Mouse (Mus musculus) midbrain, postnatal 0 days (tissue): ENCODE data around the gene Sass6. TPM values are rescaled to one million over a fixed set of nuclear protein-coding genes. Genes with fewer than 3 reads are reported as not detected.
"Not testable (repeated sequence)": the region's sequence is repeated elsewhere in the genome, so short reads cannot be mapped to it uniquely, and the experiment has no call there.

Experiments
- ATAC-seq: fragments of 200-750 bp; cut with Nextera tagmentation; 2 replicates; pipeline ENCODE4 v1.8.0; 2017; ENCODE audit warnings: moderate number of reproducible peaks, mild to moderate bottlenecking, moderate TSS enrichment, moderate library complexity; ENCODE audit not compliant: low FRiP score
- DNase-seq: peaks from one replicate; pipeline ENCODE4 v3.0.0-alpha.2; 2015; ENCODE audit warnings: low spot score
- H3K27ac ChIP-seq: fragments of 300-500 bp; sonication (generic); 2 replicates; pipeline ENCODE4 v1.5.1; 2014; ENCODE audit warnings: low read depth, mild to moderate bottlenecking, low read length, mixed read lengths
- H3K27me3 ChIP-seq: fragments of 300-500 bp; sonication (generic); 2 replicates; pipeline ENCODE4 v1.6.1; 2014; ENCODE audit warnings: low read length, control low read depth, mixed read lengths; ENCODE audit not compliant: insufficient read depth
- H3K36me3 ChIP-seq: fragments of 300-500 bp; sonication (generic); 2 replicates; pipeline ENCODE4 v1.6.1; 2014; ENCODE audit warnings: low read length, control low read depth, mixed read lengths; ENCODE audit not compliant: insufficient read depth
- H3K4me1 ChIP-seq: fragments of 300-500 bp; sonication (generic); 2 replicates; pipeline ENCODE4 v1.6.1; 2014; ENCODE audit warnings: mild to moderate bottlenecking, control low read depth, antibody characterized with exemption, low read length, mixed read lengths; ENCODE audit not compliant: insufficient read depth
- H3K4me2 ChIP-seq: fragments of 300-500 bp; sonication (generic); 2 replicates; pipeline ENCODE4 v1.6.1; 2014; ENCODE audit warnings: low read depth, mild to moderate bottlenecking, low read length, mixed read lengths; ENCODE audit not compliant: poor library complexity, severe bottlenecking
- H3K4me3 ChIP-seq: fragments of 300-500 bp; sonication (generic); 2 replicates; pipeline ENCODE4 v1.5.1; 2014; ENCODE audit warnings: low read depth, mild to moderate bottlenecking, low read length, moderate library complexity
- H3K9ac ChIP-seq: fragments of 300-500 bp; sonication (generic); replicated peaks from 2 replicates; pipeline ENCODE4 v1.6.1; 2014; ENCODE audit warnings: mild to moderate bottlenecking, low read length, moderate library complexity, mixed read lengths; ENCODE audit not compliant: poor library complexity, severe bottlenecking
- H3K9me3 ChIP-seq: fragments of 300-500 bp; sonication (generic); 2 replicates; pipeline ENCODE4 v1.6.1; 2016; ENCODE audit warnings: low read length, control low read depth
- CTCF ChIP-seq: IDR thresholded peaks from 2 replicates; pipeline ENCODE4 v1.5.1; 2016; ENCODE audit warnings: antibody characterized with exemption, mild to moderate bottlenecking
- WGBS: fragments of 180-500 bp; shearing (Covaris S2); extraction: QIAGEN DNeasy Blood & Tissue Kit; methylation state at CpG from one replicate; pipeline ENCODE4 v1.1.7; 2014; 5-methylcytosine and 5-hydroxymethylcytosine counted together
- polyA plus RNA-seq: library from polyadenylated mRNA; unstranded; fragments of >200 nt; fragmentation: Nextera tagmentation; extraction: Ambion mirVana; gene quantifications from 2 replicates; pipeline ENCODE4 v1.2.1, GENCODE M21; 2015
- total RNA-seq: library from RNA; depleted of rRNA; stranded (reverse); fragments of >200 nt; gene quantifications from 2 replicates; pipeline ENCODE4 v1.2.3, GENCODE M21; 2014; rRNA removed

Sass6 gene
- total RNA-seq (5.3 and 6.6 TPM in 2 replicates), polyA plus RNA-seq (7.2 and 9.2 TPM in 2 replicates)

- H3K4me3 ChIP-seq, result peak within 1 kb of the TSS; percentile 91
- H3K27me3 ChIP-seq, result no peaks in the 10 kb centered on the region
- H3K9ac ChIP-seq, result peak within 1 kb of the TSS; percentile 73
- no peaks in the 10 kb centered on the region for H3K9me3 ChIP-seq
- TF ChIP-seq CTCF, result no peak
- H3K27ac ChIP-seq, result peak within 1 kb of the TSS; percentile 82
- ATAC-seq (peak; percentile 98), DNase-seq (peak; percentile 99)
- H3K36me3 ChIP-seq, result peaks cover 15% of the 10 kb centered on the region
- H3K4me1 ChIP-seq, result no peaks in the 10 kb centered on the region
- H3K4me2 ChIP-seq, result peak within 1 kb of the TSS; percentile 84
- WGBS, result under 1% methylated on average over 63 of the region's 65 CpGs
These were observed at the start of gene Sass6 for GRCm38 (mm10) chr3:116594728-116595602. Gene Sass6 (plus strand): TSS chr3:116594982.

GRCm38 (mm10) chr3:116547430-116547829 is 47.4 kb upstream of the Sass6 start:
- Histone ChIP-seq H3K4me2 (no peak overlapping the region), H3K27me3 (no peaks in the 10 kb centered on the region), H3K27ac (no peak overlapping the region), H3K9me3 (no peaks in the 10 kb centered on the region), H3K36me3 (peaks cover 14% of the 10 kb centered on the region; the same call in 1 of the 2 replicates), H3K4me1 (no peaks in the 10 kb centered on the region), H3K9ac (no peak overlapping the region), H3K4me3 (no peak overlapping the region)
- no peak for TF ChIP-seq CTCF
- DNase-seq (no peak), ATAC-seq (no peak)
- WGBS, result 88% methylated on average over 5 of the region's 5 CpGs

GRCm38 (mm10) chr3:116551362-116551761 is 43.4 kb upstream of the Sass6 start:
- WGBS, result 96% methylated on average over 5 of the region's 5 CpGs
- H3K4me1 ChIP-seq, result no peaks in the 10 kb centered on the region
- H3K27ac ChIP-seq, result no peak overlapping the region
- peaks cover 11% of the 10 kb centered on the region; the same call in 1 of the 2 replicates for H3K36me3 ChIP-seq
- TF ChIP-seq CTCF, result no peak
- no peak for DNase-seq
- no peaks in the 10 kb centered on the region for H3K9me3 ChIP-seq
- ATAC-seq, result no peak
- no peak overlapping the region for H3K4me3 ChIP-seq
- no peak overlapping the region for H3K4me2 ChIP-seq
- H3K9ac ChIP-seq, result no peak overlapping the region
- no peaks in the 10 kb centered on the region for H3K27me3 ChIP-seq

- not testable (repeated sequence) for DNase-seq, H3K36me3 ChIP-seq, H3K4me1 ChIP-seq, H3K4me3 ChIP-seq, H3K27me3 ChIP-seq, ATAC-seq, H3K9ac ChIP-seq, H3K4me2 ChIP-seq, H3K27ac ChIP-seq, H3K9me3 ChIP-seq
- WGBS, result 95% methylated on average over 13 of the region's 14 CpGs
These were observed 33.5 kb upstream of the Sass6 start for GRCm38 (mm10) chr3:116561315-116561714.

GRCm38 (mm10) chr3:116562408-116563094 is 32.2 kb upstream of the Sass6 start, which contains the start of gene Lrrc39:
Gene Lrrc39 (plus strand): TSS chr3:116562973.
- Histone ChIP-seq H3K36me3 (no peaks in the 10 kb centered on the region), H3K27me3 (no peaks in the 10 kb centered on the region), H3K9me3 (no peaks in the 10 kb centered on the region), H3K27ac (no peak within 1 kb of the TSS), H3K4me2 (no peak within 1 kb of the TSS), H3K9ac (no peak within 1 kb of the TSS), H3K4me3 (no peak within 1 kb of the TSS), H3K4me1 (no peaks in the 10 kb centered on the region)
- 83% methylated on average over 7 of the region's 7 CpGs for whole genome bisulfite sequencing
- DNase-seq (no peak), ATAC-seq (no peak)
- no peak for TF ChIP-seq CTCF

GRCm38 (mm10) chr3:116563095-116563492 is 31.7 kb upstream of the Sass6 start:
- no peak overlapping the region for H3K9ac ChIP-seq
- ATAC-seq, result no peak
- H3K4me1 ChIP-seq, result no peaks in the 10 kb centered on the region
- H3K9me3 ChIP-seq, result no peaks in the 10 kb centered on the region
- H3K27ac ChIP-seq, result no peak overlapping the region
- no peak overlapping the region for H3K4me2 ChIP-seq
- TF ChIP-seq CTCF, result no peak
- no peak for DNase-seq
- no peak overlapping the region for H3K4me3 ChIP-seq
- no peaks in the 10 kb centered on the region for H3K27me3 ChIP-seq
- H3K36me3 ChIP-seq, result no peaks in the 10 kb centered on the region
- 86% methylated on average over 7 of the region's 7 CpGs for WGBS
